Mouse (Mus musculus): Measurements from ENCODE around the gene Rap1gap.

Gene Rap1gap

GRCm38 (mm10) chr4:137664433-137664979 is at the start of gene Rap1gap:
Gene Rap1gap (plus strand): TSS chr4:137664726.
- peak in 1 of 2 experiments; percentile 91 for DNase-seq

GRCm38 (mm10) chr4:137622847-137623246 is 41.7 kb upstream of the Rap1gap start:
- DNase-seq, result no peak

GRCm38 (mm10) chr4:137627476-137628235 is 36.9 kb upstream of the Rap1gap start:
- no peak for DNase-seq

- no peak for DNase-seq
Measured at GRCm38 (mm10) chr4:137628400-137628799, 36.1 kb upstream of the Rap1gap start.

GRCm38 (mm10) chr4:137629354-137629753 is 35.2 kb upstream of the Rap1gap start:
- DNase-seq, result peak in 1 of 2 experiments; percentile 34

GRCm38 (mm10) chr4:137630153-137630552 is 34.4 kb upstream of the Rap1gap start:
- DNase-seq, result no peak

GRCm38 (mm10) chr4:137631596-137631995 is 32.9 kb upstream of the Rap1gap start:
- DNase-seq, result no peak

GRCm38 (mm10) chr4:137633394-137633793 is 31.1 kb upstream of the Rap1gap start:
- no peak for DNase-seq

- no peak for DNase-seq
Measured at GRCm38 (mm10) chr4:137636597-137636996, 27.9 kb upstream of the Rap1gap start.

- peak in 1 of 2 experiments; percentile 41 for DNase-seq
Measured at GRCm38 (mm10) chr4:137641556-137641955, 23.0 kb upstream of the Rap1gap start.

GRCm38 (mm10) chr4:137642101-137642500 is 22.4 kb upstream of the Rap1gap start:
- no peak for DNase-seq

- no peak for DNase-seq
Measured at GRCm38 (mm10) chr4:137643459-137643858, 21.1 kb upstream of the Rap1gap start.

- no peak for DNase-seq
Measured at GRCm38 (mm10) chr4:137646262-137646661, 18.3 kb upstream of the Rap1gap start.

- no peak for DNase-seq
Measured at GRCm38 (mm10) chr4:137647648-137648047, 16.9 kb upstream of the Rap1gap start.

GRCm38 (mm10) chr4:137648230-137648629 is 16.3 kb upstream of the Rap1gap start:
- DNase-seq, result no peak

- no peak for DNase-seq
Measured at GRCm38 (mm10) chr4:137650912-137651311, 13.6 kb upstream of the Rap1gap start.

- no peak for DNase-seq
Measured at GRCm38 (mm10) chr4:137652835-137653346, 11.6 kb upstream of the Rap1gap start.

GRCm38 (mm10) chr4:137655241-137656031 is 9.1 kb upstream of the Rap1gap start:
- DNase-seq, result no peak

GRCm38 (mm10) chr4:137657674-137658073 is 6.9 kb upstream of the Rap1gap start:
- DNase-seq, result no peak

- DNase-seq, result no peak
Measured at GRCm38 (mm10) chr4:137659541-137659940, 5.0 kb upstream of the Rap1gap start.

GRCm38 (mm10) chr4:137660364-137661077 is 4.0 kb upstream of the Rap1gap start:
- DNase-seq, result peak; percentile 47

- peak; percentile 51 to 57 for DNase-seq
Measured at GRCm38 (mm10) chr4:137661078-137661450, 3.5 kb upstream of the Rap1gap start.

- peak; percentile 72 to 77 for DNase-seq
Measured at GRCm38 (mm10) chr4:137661547-137661946, 3.0 kb upstream of the Rap1gap start.
